Mouse (Mus musculus) liver, embryonic 13.5 days (tissue): ENCODE data around the gene Inca1. TPM values are rescaled to one million over a fixed set of nuclear protein-coding genes. Genes with fewer than 3 reads are reported as not detected.

Experiments
- ATAC-seq: fragments of 200-750 bp; cut with Nextera tagmentation; 2 replicates; pipeline ENCODE4 v1.8.0; 2017; ENCODE audit warnings: low read depth, mild to moderate bottlenecking, moderate number of reproducible peaks, moderate library complexity
- DNase-seq: peaks from one replicate; pipeline ENCODE4 v3.0.0; 2022
- H3K27ac ChIP-seq: fragments of 300-500 bp; sonication (generic); 2 replicates; pipeline ENCODE4 v1.5.1; 2015; ENCODE audit warnings: moderate library complexity, mild to moderate bottlenecking, inconsistent platforms
- H3K27me3 ChIP-seq: fragments of 300-500 bp; sonication (generic); 2 replicates; pipeline ENCODE4 v1.6.1; 2015; ENCODE audit warnings: mild to moderate bottlenecking, inconsistent platforms
- H3K36me3 ChIP-seq: fragments of 300-500 bp; sonication (generic); 2 replicates; pipeline ENCODE4 v1.6.1; 2015; ENCODE audit warnings: mild to moderate bottlenecking, inconsistent platforms
- H3K4me1 ChIP-seq: fragments of 300-500 bp; sonication (generic); replicated peaks from 2 replicates; pipeline ENCODE4 v1.6.1; 2015; ENCODE audit warnings: inconsistent platforms
- H3K4me2 ChIP-seq: fragments of 300-500 bp; sonication (generic); 2 replicates; pipeline ENCODE4 v1.6.1; 2015; ENCODE audit warnings: inconsistent platforms, mild to moderate bottlenecking, moderate library complexity
- H3K4me3 ChIP-seq: fragments of 300-500 bp; sonication (generic); replicated peaks from 2 replicates; pipeline ENCODE4 v1.5.1; 2015; ENCODE audit warnings: mild to moderate bottlenecking, inconsistent platforms
- H3K9ac ChIP-seq: fragments of 300-500 bp; sonication (generic); 2 replicates; pipeline ENCODE4 v1.6.1; 2015; ENCODE audit warnings: mild to moderate bottlenecking, inconsistent platforms
- H3K9me3 ChIP-seq: fragments of 300-500 bp; sonication (generic); replicated peaks from 2 replicates; pipeline ENCODE4 v1.6.1; 2016; ENCODE audit warnings: inconsistent platforms
- WGBS: fragments of 180-500 bp; shearing (Covaris S2); methylation state at CpG from one replicate; pipeline ENCODE4 v1.1.7; 2015; ENCODE audit not compliant: insufficient replicate concordance; 5-methylcytosine and 5-hydroxymethylcytosine counted together
- polyA plus RNA-seq: library from polyadenylated mRNA; unstranded; fragments of >200 nt; fragmentation: Nextera tagmentation; extraction: Ambion mirVana; gene quantifications from 2 replicates; pipeline ENCODE4 v1.2.1, GENCODE M21; 2015

Gene Inca1
- polyA plus RNA-seq: 1.2 and 1.3 TPM in 2 replicates

DNA sequence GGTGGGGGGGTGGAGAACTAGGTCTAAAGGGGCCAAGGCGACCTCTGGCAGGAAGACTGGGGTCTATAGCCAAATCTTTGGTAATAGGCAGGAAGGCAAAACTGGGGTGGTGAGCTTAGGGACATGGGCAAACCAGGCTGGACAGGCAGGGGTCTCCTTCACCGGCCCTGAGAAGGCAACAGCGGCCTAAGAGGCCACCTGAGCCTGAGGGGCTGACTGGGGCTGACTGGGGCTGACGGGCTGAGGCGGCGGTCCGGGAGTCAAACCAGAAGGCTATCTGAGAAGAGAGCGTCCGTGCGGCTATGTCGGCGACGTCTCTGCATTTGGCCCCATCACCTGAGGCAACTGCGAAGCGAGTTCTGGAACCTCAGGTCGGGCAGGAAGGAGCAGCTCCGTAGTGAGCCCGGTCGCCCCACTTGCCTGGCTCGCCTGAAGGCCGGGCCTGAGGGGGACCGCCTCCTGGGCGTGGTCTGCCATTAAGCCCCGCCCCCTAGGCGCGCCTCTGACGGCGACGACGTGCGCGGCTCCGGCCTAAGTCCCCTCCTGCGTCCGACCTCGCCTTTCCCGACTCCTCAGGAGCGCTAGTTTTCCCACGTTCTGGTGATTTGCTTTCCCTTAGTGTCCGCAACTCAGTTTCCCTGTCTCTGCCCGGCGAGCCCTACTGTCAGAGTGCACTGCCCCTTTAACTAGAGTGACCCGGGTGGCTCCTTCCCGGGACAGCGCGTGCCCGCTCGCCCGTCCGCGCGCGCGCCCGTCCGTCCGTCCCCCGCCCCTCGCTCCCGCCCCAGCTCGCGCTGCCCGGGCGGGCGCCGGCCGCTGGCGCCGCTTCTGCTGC lies at the start of gene Inca1, which contains the start of gene Kif1c:
Gene Inca1, minus strand, starts transcription at position 434 of the 835 bp plus-strand sequence.
Gene Kif1c, plus strand, starts transcription at position 827 of the 835 bp plus-strand sequence.
- DNase-seq (peak; percentile 92), ATAC-seq (peak; percentile 92)
- Histone ChIP-seq H3K4me1 (peaks cover 36% of the 10 kb centered on the region), H3K4me2 (peak within 1 kb of the TSS; percentile 96), H3K27me3 (peaks cover 41% of the 10 kb centered on the region), H3K9ac (peak within 1 kb of the TSS; percentile 84), H3K27ac (peak within 1 kb of the TSS; percentile 74), H3K36me3 (peaks cover 14% of the 10 kb centered on the region), H3K9me3 (no peaks in the 10 kb centered on the region), H3K4me3 (peak within 1 kb of the TSS; percentile 76)
- 1% methylated on average over 62 of the region's 69 CpGs for WGBS

- Histone ChIP-seq H3K27ac (no peak overlapping the region), H3K4me3 (no peak overlapping the region), H3K4me1 (peaks cover 7% of the 10 kb centered on the region), H3K4me2 (no peak overlapping the region), H3K36me3 (no peaks in the 10 kb centered on the region), H3K9ac (no peak overlapping the region), H3K27me3 (peaks cover 4% of the 10 kb centered on the region; the same call in 1 of the 2 replicates), H3K9me3 (no peaks in the 10 kb centered on the region)
- 74% methylated on average over 4 of the region's 4 CpGs for WGBS
- DNase-seq (no peak), ATAC-seq (no peak)
Measured at GRCm38 (mm10) chr11:70747876-70748545, 48.1 kb upstream of the Inca1 start.

GRCm38 (mm10) chr11:70745636-70746035 lies 45.7 kb upstream of the Inca1 start:
- H3K4me3 ChIP-seq: no peak overlapping the region
- H3K9me3 ChIP-seq: no peaks in the 10 kb centered on the region
- DNase-seq (no peak), ATAC-seq (no peak)
- 0 out of 2 replicates have a peak, but pooled peaks cover 4% of the 10 kb centered on the region for H3K4me1 ChIP-seq
- no peaks in the 10 kb centered on the region; the same call in 1 of the 2 replicates for H3K27me3 ChIP-seq
- H3K27ac ChIP-seq: no peak overlapping the region
- 57% methylated on average over 7 of the region's 7 CpGs for WGBS
- H3K36me3 ChIP-seq: no peaks in the 10 kb centered on the region
- no peak overlapping the region for H3K4me2 ChIP-seq
- H3K9ac ChIP-seq: no peak overlapping the region

- Histone ChIP-seq H3K27me3 (peaks cover 7% of the 10 kb centered on the region), H3K9me3 (no peaks in the 10 kb centered on the region), H3K9ac (no peak overlapping the region), H3K4me1 (0 out of 2 replicates have a peak, but pooled peaks cover 4% of the 10 kb centered on the region), H3K27ac (no peak overlapping the region), H3K4me2 (no peak overlapping the region), H3K4me3 (no peak overlapping the region), H3K36me3 (no peaks in the 10 kb centered on the region)
- ATAC-seq (no peak), DNase-seq (no peak)
- WGBS: 71% methylated on average over 12 of the region's 12 CpGs
Measured at GRCm38 (mm10) chr11:70742581-70743459, 42.9 kb upstream of the Inca1 start.

- ATAC-seq (no peak), DNase-seq (no peak)
- H3K4me1 ChIP-seq: 0 out of 2 replicates have a peak, but pooled peaks cover 6% of the 10 kb centered on the region
- WGBS: 75% methylated on average over 7 of the region's 7 CpGs
- no peaks in the 10 kb centered on the region for H3K9me3 ChIP-seq
- no peak overlapping the region for H3K4me2 ChIP-seq
- H3K4me3 ChIP-seq: no peak overlapping the region
- no peak overlapping the region for H3K9ac ChIP-seq
- H3K27me3 ChIP-seq: peaks cover 11% of the 10 kb centered on the region
- no peaks in the 10 kb centered on the region for H3K36me3 ChIP-seq
- no peak overlapping the region for H3K27ac ChIP-seq
Measured at GRCm38 (mm10) chr11:70742117-70742516, 42.2 kb upstream of the Inca1 start.

DNA sequence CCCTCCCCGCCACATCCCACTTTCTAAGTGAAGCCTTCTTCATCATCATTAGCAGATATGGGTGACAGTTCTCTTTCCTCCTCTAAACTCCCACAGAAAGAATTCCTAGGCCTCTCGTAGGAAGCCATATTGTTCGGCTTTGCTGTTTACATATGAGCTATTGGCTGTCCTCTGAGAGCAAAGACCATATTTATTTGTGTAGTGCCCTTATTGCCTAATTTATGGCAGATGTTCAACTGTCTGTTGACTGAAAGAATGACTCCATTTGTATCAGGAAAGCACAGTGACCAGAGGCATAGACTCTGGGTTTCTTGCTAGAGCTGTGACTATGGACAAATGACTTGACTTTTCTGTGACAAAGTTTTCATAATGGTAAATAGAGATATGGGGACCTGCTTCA lies 41.6 kb upstream of the Inca1 start:
- H3K27ac ChIP-seq: no peak overlapping the region

GRCm38 (mm10) chr11:70737749-70738148 lies 37.8 kb upstream of the Inca1 start:
- Histone ChIP-seq H3K9me3 (no peaks in the 10 kb centered on the region), H3K4me2 (no peak overlapping the region), H3K27me3 (peaks cover 36% of the 10 kb centered on the region), H3K9ac (no peak overlapping the region), H3K36me3 (no peaks in the 10 kb centered on the region), H3K4me3 (no peak overlapping the region), H3K27ac (no peak overlapping the region), H3K4me1 (peaks cover 6% of the 10 kb centered on the region; the same call in 1 of the 2 replicates)
- DNase-seq (no peak), ATAC-seq (no peak)
- 17% methylated on average over 5 of the region's 5 CpGs for WGBS

More for the DNA sequence above, 41.6 kb upstream of the Inca1 start:
- DNase-seq: no peak
- 66% methylated on average over 3 of the region's 3 CpGs for WGBS
- no peaks in the 10 kb centered on the region for H3K36me3 ChIP-seq
- peaks cover 17% of the 10 kb centered on the region for H3K27me3 ChIP-seq
- no peak for ATAC-seq
- H3K4me3 ChIP-seq: no peak overlapping the region
- no peaks in the 10 kb centered on the region for H3K9me3 ChIP-seq
- 0 out of 2 replicates have a peak, but pooled peaks cover 6% of the 10 kb centered on the region for H3K4me1 ChIP-seq
- no peak overlapping the region for H3K4me2 ChIP-seq
- H3K9ac ChIP-seq: no peak overlapping the region

- 48% methylated on average over 5 of the region's 5 CpGs for WGBS
- H3K4me1 ChIP-seq: peaks cover 3% of the 10 kb centered on the region
Measured at GRCm38 (mm10) chr11:70733256-70733655, 33.3 kb upstream of the Inca1 start.

GRCm38 (mm10) chr11:70731178-70731577 lies 31.2 kb upstream of the Inca1 start:
- DNase-seq: no peak
- Histone ChIP-seq H3K4me1 (no peaks in the 10 kb centered on the region; the same call in none of the 2 replicates), H3K4me2 (no peak overlapping the region), H3K9me3 (no peaks in the 10 kb centered on the region), H3K27me3 (peaks cover 20% of the 10 kb centered on the region), H3K27ac (peak overlapping the region; percentile 39; the same call in 1 of the 2 replicates), H3K36me3 (peaks cover 18% of the 10 kb centered on the region), H3K4me3 (no peak overlapping the region), H3K9ac (no peak overlapping the region)
- 57% methylated on average over 5 of the region's 5 CpGs for WGBS
- no peak for ATAC-seq

More at GRCm38 (mm10) chr11:70733256-70733655, 33.3 kb upstream of the Inca1 start:
- no peak overlapping the region for H3K4me2 ChIP-seq
- H3K36me3 ChIP-seq: peaks cover 2% of the 10 kb centered on the region; the same call in 1 of the 2 replicates
- no peak overlapping the region for H3K4me3 ChIP-seq
- no peaks in the 10 kb centered on the region for H3K9me3 ChIP-seq
- no peak overlapping the region for H3K27ac ChIP-seq
- no peak for DNase-seq
- no peak overlapping the region for H3K9ac ChIP-seq
- peaks cover 32% of the 10 kb centered on the region for H3K27me3 ChIP-seq
- ATAC-seq: no peak

DNA sequence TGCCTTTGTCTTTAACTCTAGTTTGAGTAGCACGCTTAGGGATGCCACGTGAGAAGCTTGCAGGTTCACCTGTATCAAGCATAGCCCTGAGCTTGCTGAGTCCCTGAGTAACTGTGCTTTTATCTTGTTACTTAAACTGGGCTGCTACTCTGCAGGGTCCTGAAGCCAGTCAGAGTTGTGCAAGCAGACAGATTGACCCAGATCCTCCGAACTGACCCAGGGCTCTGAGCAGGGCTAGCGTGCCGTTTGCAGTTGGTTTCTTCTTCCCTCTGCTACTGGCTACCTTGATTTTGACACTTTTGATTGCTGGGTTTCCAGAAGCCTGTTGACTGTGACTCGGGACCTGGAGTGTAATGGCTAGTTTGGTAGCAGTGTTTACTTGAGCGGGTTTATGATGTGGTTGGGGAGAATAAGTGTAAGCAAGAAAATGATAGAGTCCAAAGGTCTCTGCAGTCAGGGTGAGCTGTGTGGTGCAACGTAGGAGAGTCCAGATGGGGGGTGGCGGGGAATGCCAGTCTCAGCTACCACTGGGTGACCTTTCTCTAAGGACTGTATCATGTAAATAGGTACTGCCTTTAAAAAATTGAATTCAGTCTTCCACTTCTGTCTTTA lies 30.6 kb upstream of the Inca1 start:
- no peak for DNase-seq

More for the DNA sequence above, 30.6 kb upstream of the Inca1 start:
- no peaks in the 10 kb centered on the region; the same call in none of the 2 replicates for H3K4me1 ChIP-seq
- peaks cover 24% of the 10 kb centered on the region for H3K36me3 ChIP-seq
- no peak overlapping the region for H3K4me3 ChIP-seq
- peak; percentile 54; the same call in 1 of the 2 replicates for ATAC-seq
- H3K4me2 ChIP-seq: no peak overlapping the region
- H3K27ac ChIP-seq: peak overlapping the region; percentile 39
- H3K27me3 ChIP-seq: peaks cover 18% of the 10 kb centered on the region
- no peak overlapping the region for H3K9ac ChIP-seq
- WGBS: 59% methylated on average over 9 of the region's 9 CpGs
- H3K9me3 ChIP-seq: no peaks in the 10 kb centered on the region
